Mouse (Mus musculus): ENCODE measurements around the gene 4931422A03Rik. TPM values are rescaled to one million over a fixed set of nuclear protein-coding genes. Genes with fewer than 3 reads are reported as not detected.
A peak's percentile ranks its signal among the peaks of the same experiment; 100 is the strongest.

4931422A03Rik gene
- polyA plus RNA-seq, 1 experiment from 2014 or later = 2.2 TPM

DNA sequence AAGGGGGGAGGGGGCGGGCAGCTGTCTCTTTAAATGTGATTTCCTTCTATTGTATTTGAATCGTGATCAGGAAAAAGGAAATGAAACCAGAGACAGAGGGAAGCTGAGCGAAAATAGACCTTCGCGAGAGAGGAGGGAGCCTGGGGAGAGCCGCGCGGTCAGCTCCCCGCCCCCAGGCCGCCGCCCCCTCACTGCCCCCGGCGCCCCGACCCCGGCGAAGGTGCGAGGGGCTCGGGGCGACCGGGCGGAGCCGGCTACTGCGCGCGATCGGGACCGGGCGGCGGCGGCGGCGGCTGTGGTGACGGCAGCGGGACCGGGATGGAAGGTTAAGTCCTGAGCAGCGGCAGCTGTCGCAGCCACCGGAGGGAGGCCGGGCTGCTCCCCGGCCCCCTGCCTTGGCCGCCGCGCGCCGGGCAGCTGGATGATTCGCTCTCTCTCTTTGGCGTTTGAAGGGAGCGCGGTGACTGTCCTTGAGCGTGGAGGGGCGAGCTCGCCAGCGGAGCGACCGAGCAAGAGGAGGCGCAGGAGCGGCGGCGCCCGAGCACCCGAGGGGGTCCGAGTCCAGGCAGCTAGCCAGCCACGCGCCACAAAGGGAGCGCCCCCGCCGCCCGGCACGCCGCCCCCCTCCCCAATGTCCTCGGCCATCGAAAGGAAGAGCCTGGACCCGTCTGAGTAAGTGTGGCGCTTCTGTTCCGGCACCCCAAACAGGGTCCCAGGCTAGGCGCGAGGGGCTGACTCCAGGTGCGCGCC, 57.9 kb downstream of the 4931422A03Rik start:
- no peak for DNase-seq (ENCODE audit: low spot score)

DNA sequence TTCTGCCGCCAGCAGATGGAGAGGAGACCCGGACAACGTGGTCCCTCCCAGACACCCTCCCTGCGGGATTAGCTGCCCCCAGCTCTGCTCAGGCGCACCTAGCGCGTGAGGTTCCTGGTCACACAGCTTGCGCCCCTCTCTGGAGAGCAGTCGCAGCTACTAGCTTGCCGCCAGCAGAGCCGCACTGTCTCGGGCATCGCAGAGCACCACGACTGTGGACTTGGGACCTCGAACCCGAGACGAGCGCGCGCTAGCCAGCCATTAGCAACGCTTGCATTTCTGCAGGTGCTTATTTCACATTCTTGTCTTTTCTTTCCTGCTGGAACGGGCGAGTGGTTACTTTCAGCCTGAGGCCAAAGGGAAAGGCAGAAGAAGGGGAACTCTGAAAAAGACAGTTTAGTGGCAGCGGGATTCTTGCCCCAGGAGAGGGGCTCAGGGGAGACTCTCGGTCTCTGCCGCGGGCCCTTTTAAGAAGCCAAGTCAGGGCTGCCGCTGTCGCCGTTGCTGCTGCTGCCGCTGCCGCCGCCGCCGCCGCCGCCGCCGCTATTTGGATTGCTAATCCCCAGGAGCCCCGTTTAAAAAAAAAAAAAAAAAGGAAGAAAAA, 58.6 kb downstream of the 4931422A03Rik start:
- DNase-seq (ENCODE audit: low spot score) = peak; percentile 19

DNA sequence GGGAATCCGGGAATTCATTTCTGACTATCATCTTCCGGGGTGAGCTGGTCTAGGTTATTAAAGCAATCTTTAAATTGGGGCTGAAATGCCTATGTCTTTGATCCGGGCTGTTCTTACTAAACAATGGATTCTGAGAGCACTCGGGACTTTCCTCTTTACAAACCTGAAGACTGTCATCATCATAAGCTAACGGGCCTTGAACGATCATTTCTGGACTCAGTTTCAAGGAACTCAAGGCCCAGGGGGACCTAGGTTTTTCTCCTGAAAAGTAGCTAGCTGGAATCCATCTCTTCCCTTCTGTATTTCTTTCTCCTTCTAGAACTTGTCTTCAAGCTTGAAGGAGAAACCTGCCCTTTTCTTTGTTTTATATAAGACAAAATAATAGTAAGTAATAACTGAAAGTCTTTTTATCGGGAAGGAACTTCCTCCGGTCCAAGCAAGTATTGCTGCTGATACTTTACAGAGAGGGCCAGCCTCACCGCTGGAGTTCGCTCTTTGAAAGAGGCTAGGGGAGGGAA, 59.2 kb downstream of the 4931422A03Rik start:
- no peak for DNase-seq (ENCODE audit: low spot score)

DNA sequence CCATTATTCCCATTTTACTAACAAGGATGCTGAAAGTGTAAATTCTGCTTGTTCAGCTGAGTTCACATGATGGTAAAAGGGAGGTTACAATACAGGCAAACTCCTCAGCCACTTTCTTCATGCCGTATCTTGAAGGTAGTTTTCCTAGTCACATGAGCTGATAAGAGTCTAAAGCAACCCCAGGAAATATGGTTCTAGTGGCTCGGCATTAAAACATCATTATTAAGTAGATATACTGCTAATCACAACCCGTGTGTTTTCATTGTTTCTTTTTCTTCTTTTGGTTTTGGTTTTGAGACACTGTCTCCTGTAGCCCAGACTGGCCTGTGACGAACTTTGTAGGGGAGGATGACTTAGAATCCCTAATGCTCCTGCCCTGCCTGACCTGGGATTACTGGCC, 60.0 kb downstream of the 4931422A03Rik start:
- no peak for DNase-seq (ENCODE audit: low spot score)

DNA sequence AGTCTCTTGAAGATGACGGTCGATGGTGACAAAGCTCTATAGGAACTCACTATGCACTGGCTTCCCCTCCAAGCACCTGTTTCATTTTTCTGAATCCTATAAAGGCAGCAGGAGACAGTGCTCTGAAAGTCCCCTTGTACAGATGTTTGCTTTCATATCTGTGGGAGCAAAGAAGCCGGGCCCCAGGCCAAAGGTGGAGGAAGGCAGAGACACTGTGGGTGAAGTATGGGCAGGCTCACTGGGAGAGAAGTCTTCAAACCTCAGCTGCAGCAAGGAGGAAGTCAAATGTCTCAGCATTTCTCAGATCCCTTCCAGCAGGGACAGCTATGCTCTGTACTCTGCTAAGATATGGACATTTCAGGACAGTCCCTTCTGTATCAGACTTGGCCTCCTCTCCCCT, 62.8 kb downstream of the 4931422A03Rik start:
- DNase-seq (ENCODE audit: low spot score) = peak; percentile 4

DNA sequence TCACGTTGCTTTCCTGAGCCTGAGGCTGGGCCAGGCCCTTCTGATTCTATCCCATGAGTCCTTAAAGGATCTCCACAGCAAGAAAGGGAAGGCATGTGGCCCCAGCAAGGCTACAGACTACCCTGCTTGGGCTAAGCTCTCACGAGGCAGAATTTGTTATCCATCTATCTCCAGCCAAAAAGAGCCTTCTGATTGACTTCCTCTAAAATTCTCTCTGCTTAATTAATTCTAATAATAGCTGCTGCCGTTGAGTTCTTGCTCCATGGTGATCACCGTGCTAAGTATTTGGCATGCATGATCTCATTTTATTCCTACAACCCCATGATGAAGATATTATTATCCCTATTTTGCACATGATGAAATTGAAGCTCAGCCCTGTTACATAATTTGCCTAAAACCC, 65.8 kb downstream of the 4931422A03Rik start:
- DNase-seq (ENCODE audit: low spot score) = no peak

DNA sequence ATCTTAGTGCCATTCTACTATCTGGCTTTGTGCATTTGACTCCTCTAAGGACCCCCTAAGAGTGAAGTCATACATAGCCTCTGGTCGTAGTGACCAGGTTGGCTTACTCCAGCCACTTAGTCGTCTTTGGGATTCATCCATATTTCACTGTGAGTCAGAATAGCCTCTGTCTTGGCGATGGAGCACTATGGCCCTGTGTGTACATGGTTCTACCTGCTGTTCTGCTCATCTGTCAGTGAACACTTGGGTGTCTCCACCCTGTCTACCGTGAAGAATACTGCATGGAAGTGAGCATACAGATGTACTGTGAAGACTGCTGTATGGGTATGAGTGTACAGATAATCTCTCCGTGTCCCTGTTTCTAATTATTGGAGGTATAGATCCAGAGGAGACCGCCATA, 68.6 kb downstream of the 4931422A03Rik start:
- DNase-seq (ENCODE audit: low spot score) = no peak

DNA sequence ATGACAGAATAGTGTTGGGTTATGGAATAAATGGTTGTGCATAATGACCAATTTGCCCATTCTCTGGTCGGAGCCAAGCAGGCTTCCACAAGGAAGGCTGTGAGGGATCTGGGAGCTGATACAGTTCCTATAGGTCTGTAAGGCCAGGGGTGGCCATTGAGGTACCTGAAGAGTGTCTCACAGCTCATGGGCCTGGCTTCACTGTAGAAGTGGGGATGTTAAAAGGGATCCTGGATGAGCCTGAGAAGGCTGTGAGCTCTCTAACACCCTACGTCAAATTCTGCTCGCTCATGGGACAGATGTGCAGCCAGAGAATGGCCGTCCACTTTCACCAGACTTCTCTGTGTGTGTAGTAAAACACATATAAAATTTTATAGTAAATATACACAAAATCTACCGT, 69.1 kb downstream of the 4931422A03Rik start:
- no peak for DNase-seq (ENCODE audit: low spot score)

DNA sequence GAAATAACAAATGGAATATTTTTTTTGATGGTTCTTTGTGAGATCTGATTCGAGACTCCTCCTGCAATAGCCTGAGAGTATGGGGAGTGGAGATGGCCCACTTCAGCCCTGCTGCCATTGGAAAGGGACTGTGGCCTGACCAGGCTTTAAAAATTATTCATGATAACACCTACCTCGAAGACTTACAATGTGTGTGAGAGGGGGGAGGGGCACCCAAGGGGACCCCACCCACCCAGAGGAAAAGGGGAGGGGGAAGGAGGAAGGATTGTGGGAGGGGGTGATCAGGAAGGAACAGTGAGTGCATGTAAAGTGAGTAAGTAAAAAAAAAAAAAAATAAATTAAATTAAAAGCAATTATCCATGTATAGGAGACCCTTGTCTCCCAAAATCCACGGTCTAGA, 69.5 kb downstream of the 4931422A03Rik start:
- DNase-seq (ENCODE audit: low spot score) = no peak

DNA sequence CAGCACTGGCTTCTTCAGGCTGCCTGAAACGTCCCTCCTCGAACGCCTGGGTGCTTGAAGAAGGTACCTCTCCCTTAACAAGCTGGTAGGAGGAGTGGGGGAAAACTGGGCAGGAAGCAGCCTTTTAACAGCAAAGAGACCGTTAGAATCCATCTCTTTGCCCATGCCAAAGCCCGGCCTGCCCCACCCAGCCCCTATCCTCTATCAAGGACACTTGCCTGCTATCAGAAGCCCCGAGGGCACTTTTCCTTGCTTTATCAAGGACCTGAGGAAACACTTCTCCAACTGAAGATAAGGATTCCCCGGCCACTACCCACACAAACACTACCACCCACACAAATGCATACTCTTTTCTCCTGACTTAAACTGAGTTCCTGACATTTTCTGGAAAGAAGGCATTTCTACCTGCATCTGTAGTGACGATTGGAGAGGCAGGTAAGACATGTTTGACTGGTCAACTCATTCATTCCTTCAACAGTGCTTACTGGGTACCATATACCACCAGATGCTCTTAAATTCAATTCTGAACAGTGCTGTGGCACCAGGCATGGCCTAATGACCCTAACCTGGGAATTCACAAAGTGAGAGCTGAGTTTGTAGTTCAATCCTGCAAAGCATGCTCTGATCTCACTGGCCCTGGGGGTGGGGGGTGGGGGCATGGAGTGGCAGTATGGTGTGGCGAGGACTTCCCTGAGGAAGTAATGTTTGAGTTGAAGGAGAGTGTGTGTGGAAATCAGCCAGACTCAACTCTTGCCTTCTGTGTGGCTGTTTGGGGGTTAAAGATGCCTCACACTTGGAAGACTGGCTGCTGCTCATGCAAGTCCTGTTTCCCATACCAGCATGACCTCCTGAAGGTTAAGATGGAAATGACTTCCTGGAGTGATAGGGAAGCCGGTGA, 70.3 kb downstream of the 4931422A03Rik start, which contains the start of gene Lmo2:
Lmo2 (plus strand) TSS at position 338 of the 898 bp plus-strand sequence.
- no peak for DNase-seq (ENCODE audit: low spot score)

DNA sequence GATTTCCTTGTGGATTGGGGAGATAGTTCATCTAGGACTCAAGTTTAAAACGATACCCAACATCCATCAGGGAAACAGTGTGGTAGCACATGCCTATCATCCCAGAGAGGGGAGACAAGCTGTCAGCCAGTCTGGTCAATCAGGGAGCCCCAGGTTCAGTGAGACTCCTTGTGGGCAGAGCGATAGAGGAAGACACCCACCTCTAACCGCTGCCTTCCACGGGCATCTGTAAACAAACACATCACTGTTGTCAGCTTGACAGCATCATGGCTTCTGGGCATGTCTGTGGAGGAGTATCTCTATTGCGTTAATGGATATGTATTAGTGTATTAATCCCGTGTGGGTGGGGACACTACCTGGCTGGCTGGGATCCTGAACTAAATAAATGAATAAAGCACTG, 71.3 kb downstream of the 4931422A03Rik start:
- no peak for DNase-seq (ENCODE audit: low spot score)

DNA sequence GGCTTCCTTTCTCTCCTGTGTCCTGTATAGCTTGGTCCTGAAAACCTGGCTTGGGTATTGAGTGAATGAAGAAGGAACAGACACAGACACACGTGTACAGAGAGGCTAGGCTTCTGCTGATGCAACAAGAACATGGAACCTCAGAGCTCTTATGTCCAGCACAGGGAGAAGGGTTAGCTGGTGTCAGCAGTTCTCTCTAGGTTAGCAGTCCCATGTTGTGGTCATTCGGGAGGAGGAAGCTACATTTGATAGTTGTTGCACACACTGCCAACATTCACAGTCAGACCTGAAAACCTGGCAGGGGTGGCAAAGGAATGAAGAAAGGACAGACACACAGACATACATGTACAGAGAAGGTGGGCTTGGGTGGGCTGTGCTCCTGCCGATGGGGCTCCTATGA, 72.4 kb downstream of the 4931422A03Rik start:
- DNase-seq (ENCODE audit: low spot score) = no peak

DNA sequence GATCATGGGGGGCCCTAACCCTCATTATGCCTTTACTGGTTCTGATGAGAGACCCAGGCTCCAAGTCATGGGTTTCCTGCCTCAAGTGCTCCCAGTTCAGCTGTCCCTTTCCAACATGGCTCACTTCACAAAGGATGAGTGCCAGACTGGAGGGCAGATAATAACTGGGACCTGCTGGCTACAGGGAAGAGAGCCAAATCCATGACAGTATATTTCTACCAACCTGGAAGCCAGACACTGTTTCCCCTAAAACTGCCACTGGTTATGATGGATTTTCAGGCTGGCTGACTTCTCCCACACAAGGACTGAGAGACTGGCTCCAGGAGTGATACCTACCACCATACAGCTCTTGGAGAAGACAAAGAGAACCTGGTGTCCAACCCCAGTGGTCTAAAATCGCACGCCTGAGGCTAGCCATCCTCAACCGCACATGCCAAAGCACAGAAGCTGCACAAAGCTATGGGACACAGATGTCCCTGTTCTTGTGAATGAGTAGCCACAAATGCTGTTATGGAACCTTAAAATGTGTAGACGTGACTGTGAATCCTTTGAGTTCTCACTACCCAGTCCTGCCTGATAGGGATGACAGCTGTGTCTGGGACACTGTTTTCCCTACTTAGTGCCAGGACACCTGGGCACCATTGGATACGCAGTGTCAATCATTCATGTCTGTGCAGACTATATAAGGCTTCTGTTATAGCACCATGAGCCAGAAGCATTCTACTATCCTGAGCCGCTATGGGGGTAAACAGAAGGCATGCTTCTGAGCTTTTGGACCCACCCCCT, 74.9 kb downstream of the 4931422A03Rik start:
- no peak for DNase-seq (ENCODE audit: low spot score)

DNA sequence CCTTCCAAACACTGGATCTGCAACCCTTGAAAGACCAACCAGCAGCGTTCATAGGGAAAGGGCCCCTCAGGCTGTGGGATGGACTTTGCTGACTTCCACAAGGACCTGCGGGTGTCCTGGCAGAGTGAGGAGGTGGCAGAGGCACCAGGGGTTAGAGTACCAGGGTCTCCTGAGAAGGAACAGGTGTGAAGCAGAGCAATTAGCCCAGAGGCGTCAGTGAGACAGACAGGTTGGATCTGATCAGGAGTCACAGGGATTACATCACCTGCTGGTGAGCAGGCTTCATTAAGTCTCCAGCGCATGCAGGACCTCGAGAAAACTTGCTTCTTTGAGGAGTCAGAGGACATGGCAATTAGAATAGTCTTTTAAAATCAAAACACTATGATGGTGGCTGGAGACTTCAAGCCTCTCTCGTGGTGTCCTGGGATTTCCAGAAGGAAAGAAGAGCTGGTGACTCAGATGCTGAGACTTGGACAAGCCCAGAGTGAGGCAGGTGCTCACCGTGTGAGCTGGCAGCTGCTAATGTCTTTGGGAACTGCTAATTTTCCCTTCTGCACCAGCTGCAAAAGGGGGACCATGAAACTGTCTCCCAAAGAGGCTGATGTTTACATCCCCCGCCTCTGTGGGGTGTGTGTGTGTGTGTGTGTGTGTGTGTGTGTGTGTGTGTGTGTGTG, 80.0 kb downstream of the 4931422A03Rik start:
- DNase-seq (ENCODE audit: low spot score) = no peak

DNA sequence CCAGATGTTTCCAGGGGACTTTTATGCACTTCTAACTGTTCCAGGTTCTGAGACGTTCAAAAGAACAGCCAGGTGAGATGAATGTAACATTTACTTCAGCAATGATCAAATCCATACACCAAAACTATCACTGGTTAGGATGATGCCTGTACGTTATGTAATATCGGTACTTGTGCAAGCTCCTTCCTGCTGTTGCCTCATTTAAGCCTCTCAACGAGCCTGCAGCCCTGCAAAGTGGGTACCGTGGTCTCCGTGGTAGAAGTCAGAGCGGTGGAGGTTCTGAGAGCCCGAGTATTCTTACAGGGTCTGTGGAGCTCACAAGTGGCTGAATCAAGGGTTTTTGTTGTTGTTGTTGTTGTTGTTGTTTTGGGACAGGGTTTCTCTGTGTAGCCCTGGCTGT, 81.3 kb downstream of the 4931422A03Rik start:
- DNase-seq (ENCODE audit: low spot score) = no peak

DNA sequence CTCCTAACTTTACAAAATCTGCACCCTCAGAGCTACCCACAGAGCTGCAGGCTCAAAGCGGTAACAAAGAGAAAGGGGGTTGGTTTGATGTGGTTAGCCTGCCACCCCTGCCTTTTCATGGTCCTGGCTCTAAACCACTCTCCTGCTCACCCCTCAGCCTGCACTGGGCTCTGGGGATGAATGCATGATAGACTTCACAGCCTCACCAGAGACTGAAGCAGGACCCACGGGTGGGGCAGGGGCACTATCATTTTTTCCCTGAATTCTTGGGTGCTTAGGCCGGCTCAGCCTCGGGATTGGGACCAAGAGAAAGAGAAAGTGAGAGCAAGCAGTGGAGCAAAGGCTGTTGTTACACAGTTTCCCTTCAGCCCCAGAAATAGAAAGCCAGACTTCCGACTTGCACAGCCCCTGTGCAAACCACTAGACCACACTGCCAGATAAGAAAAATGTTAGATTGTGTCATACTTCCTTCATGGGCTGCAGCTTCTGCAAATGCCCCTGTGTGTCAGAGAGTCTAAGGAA, 82.5 kb downstream of the 4931422A03Rik start:
- peak; percentile 48 for DNase-seq (ENCODE audit: low spot score)

DNA sequence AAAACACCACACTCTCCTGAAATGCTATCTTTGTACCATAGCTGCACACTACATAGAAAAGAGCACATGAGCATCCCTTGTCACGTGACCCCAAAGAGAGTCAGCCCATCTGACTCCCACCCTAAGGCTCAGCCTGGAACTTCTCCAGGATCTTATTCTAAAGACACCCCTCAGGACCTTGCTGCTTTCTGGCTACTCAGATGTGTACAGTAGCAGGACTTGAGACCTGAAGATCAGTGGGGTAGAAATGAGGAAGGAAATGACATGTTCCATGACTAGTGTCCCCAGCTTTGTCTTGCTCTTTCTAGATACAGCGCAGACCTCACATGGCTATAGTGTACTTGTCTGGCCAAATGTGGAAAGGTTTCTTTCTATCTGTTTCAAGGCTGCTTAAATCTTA, 83.3 kb downstream of the 4931422A03Rik start:
- no peak for DNase-seq (ENCODE audit: low spot score)

DNA sequence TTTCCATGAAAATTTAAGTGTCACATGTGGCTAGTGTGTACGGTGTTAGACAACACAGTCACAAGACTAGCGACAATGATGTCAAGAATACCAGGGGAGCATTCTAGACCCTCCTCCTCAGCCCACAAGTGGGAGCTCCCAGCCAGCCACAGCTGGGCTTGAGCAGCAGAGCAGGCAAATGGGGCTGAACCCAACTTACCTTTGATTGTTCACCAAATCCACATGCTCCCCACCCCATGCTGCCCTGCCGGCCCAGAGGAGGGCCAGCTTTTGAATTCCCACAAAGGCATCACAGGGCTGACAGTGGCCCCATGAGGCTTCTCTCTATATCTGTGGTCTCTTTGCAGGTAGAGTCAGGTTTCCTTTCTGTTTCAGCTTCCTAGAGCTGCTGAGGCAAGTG, 87.1 kb downstream of the 4931422A03Rik start:
- DNase-seq (ENCODE audit: low spot score) = no peak

DNA sequence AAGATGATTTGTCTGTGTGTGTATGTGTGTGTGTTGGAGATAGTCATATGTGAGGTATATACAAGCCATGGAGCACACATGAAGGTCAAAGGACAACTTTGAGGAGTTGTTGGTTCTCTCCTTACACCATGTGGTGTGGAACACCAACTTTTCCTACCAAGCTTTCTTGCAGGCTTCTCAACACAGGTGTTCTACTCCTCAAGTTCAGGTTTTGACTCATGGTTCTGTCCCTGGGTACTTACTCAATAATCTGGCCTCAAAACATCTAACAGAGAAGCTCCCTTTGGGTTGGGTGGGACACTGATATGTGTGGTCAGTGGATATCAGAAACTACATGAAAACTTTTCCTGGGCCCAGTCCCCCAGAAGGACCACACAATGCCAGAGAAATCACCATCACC, 89.2 kb downstream of the 4931422A03Rik start:
- no peak for DNase-seq (ENCODE audit: low spot score)

DNA sequence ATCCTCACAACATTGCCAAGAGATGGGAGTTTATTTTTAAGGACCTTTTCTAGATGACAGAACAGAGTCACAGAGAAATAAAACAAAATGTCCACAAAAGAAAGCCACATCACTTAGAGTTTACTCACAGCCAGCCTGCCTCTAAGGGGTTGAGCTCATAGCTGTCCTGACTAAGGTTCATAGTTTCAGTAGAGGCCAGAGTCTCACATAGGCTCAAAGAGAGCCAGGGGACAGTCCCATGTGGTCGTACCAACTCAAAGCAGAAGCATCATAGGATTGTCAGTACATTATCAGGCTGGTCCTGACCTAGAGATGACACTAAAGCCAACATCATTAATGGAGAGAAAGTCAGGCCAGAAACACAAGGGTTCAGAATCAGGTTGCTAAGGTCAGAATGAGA, 89.6 kb downstream of the 4931422A03Rik start:
- no peak for DNase-seq (ENCODE audit: low spot score)

All from thymus, postnatal 0 days (tissue).